27 mouse cellular contexts compared by ENCODE assay signal in genomic region chr7:66649181-66649580, GRCm38 (mm10).
"Had no signal": no experiment of that assay in that cellular context is flagged by ENCODE, and none has a peak within 500 bp of the region (broad histone marks: within the 10 kb centered on the region; RNA-seq: fewer than 3 reads in every experiment).

No protein-coding gene starts in this region.

- H3K4me1 ChIP-seq: heart, embryonic 13.5 days; heart, embryonic 15.5 days; hindbrain, embryonic 10.5 days; hindbrain, embryonic 15.5 days; limb, embryonic 15.5 days had no signal

- ATAC-seq: hindbrain, postnatal 0 days; intestine, embryonic 16.5 days; liver, embryonic 12.5 days had no signal

- H3K4me2 ChIP-seq: heart, embryonic 11.5 days; heart, embryonic 13.5 days; heart, embryonic 15.5 days; hindbrain, embryonic 13.5 days; hindbrain, embryonic 15.5 days; kidney, embryonic 15.5 days; limb, embryonic 13.5 days; limb, embryonic 15.5 days; liver, embryonic 12.5 days had no signal

- H3K9me3 ChIP-seq: heart, embryonic 13.5 days; heart, embryonic 15.5 days; hindbrain, embryonic 10.5 days; hindbrain, embryonic 13.5 days; hindbrain, embryonic 15.5 days; kidney, embryonic 15.5 days; limb, embryonic 13.5 days; limb, embryonic 15.5 days; liver, embryonic 12.5 days had no signal

- H3K27me3 ChIP-seq: heart, embryonic 13.5 days; heart, embryonic 15.5 days; hindbrain, embryonic 13.5 days; hindbrain, embryonic 15.5 days; kidney, embryonic 15.5 days; limb, embryonic 13.5 days; limb, embryonic 15.5 days; liver, embryonic 12.5 days had no signal

- H3K27ac ChIP-seq: gastrocnemius, adult 2 months; heart, adult 2 months; heart, embryonic 13.5 days; heart, embryonic 15.5 days; hindbrain, embryonic 10.5 days; hindbrain, embryonic 13.5 days; hindbrain, embryonic 15.5 days; hindbrain, postnatal 0 days; kidney, embryonic 15.5 days; kidney, postnatal 0 days; limb, embryonic 13.5 days; limb, embryonic 15.5 days; liver, embryonic 12.5 days; liver, embryonic 14.5 days had no signal

- H3K4me3 ChIP-seq: gastrocnemius, adult 2 months; heart, adult 2 months; heart, embryonic 13.5 days; heart, embryonic 15.5 days; hindbrain, embryonic 10.5 days; hindbrain, embryonic 13.5 days; hindbrain, embryonic 15.5 days; kidney, embryonic 15.5 days; limb, embryonic 13.5 days; limb, embryonic 15.5 days; liver, embryonic 12.5 days had no signal

- H3K9ac ChIP-seq: heart, embryonic 13.5 days; heart, embryonic 15.5 days; hindbrain, embryonic 13.5 days; hindbrain, embryonic 15.5 days; kidney, embryonic 15.5 days; limb, embryonic 13.5 days; limb, embryonic 15.5 days; liver, embryonic 12.5 days; liver, embryonic 14.5 days had no signal

- DNase-seq: gastrocnemius, adult 2 months; gastrocnemius, postnatal 10 days; gastrocnemius, postnatal 25 days; heart, adult 2 months; heart, postnatal 4 days; kidney, adult 11 months; kidney, adult 2 months; kidney, adult 9 months; kidney, postnatal 14 days; kidney, postnatal 36 days; layer of hippocampus, adult 9-11 months; layer of hippocampus, postnatal 36 days; left cerebral cortex, postnatal 4 days had no signal
